Mouse (Mus musculus) C2C12 (cell line): ENCODE data around the gene Gpr61.

ENCODE experiments used
- CEBPB ChIP-seq: IDR thresholded peaks from one replicate; pipeline ENCODE4 v1.6.1; 2011; ENCODE audit warnings: low read depth, mild to moderate bottlenecking, control low read depth, moderate library complexity
- CTCF ChIP-seq: IDR thresholded peaks from one replicate; pipeline ENCODE4 v1.5.1; 2011; ENCODE audit not compliant: control insufficient read depth, insufficient read depth, insufficient read length
- MAX ChIP-seq: IDR thresholded peaks from one replicate; pipeline ENCODE4 v1.6.1; 2011; ENCODE audit warnings: mild to moderate bottlenecking, control low read depth
- MYOD1 ChIP-seq: IDR thresholded peaks from one replicate; pipeline ENCODE4 v1.6.1; 2011; ENCODE audit warnings: low read depth; ENCODE audit not compliant: control insufficient read depth, insufficient read length
- MYOG ChIP-seq: IDR thresholded peaks from one replicate; pipeline ENCODE4 v1.6.1; 2011; ENCODE audit not compliant: control insufficient read depth, insufficient read length; ENCODE audit errors: extremely low read depth

DNA sequence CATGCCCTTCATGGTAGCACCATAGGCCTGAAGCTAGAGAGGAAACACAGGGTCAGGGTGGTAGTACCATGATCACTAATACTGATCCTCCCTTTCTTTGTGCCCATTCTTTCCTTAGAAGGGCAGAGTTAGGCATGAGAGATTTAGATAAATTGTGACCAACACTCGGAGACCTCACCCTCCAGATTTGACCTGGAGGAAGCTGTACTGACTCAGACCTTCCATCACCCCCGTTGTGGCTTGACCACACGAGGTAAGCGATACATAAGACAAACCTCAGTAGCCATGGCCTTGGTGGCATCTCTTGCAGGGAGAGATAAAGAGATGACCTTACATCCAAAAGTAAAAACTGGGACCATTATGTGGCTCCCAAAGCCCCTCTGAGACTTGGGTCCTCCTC, 40.6 kb upstream of the Gpr61 start:
- TF ChIP-seq MAX (no peak), CTCF (no peak), MYOD1 (no peak), MYOG (no peak), CEBPB (no peak)
